Mouse (Mus musculus) mesoderm, embryonic 11.5 days (tissue): ENCODE measurements at regions not wholly inside any gene's neighbourhood (a gene's known extent, or its start where the extent isn't known, plus 50 kb on each side); places are given as distances from the start of the nearest gene placed in this dataset.

Source experiments
- DNase-seq: peaks from one replicate; pipeline ENCODE4 v3.0.0-alpha.2; 2012; ENCODE audit warnings: low read depth, low spot score

DNA sequence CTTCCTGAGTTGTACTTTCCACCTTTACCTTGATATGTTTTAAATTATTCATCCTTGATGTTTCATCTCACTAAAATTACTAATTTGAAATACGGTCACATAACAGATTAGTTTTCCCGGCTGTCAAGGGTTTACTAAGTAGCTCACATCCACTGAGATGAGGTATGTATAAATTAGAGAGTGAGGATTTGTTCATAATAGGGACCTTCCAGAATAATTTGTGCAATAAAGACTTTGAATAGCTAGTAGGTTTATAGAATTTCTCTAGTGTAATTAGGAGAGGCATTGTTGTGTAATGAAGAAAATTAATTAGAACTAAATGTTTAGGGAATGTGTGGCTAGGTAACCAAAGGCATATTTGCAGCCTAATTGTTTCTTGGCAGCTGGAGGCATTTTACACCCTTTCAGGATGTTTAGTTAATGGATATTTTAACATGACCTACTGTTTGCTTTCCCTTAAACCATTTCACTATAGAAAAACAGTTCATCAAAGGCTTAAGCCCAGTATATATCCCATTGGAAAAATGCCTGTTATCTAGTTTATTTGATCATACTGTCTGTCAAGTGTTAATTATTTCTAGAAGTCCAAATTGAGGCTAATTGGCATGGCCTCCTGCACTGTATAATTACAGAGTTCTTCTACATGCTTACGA lies 70.8 kb downstream of the Mat2b start:
- DNase-seq, result no peak

DNA sequence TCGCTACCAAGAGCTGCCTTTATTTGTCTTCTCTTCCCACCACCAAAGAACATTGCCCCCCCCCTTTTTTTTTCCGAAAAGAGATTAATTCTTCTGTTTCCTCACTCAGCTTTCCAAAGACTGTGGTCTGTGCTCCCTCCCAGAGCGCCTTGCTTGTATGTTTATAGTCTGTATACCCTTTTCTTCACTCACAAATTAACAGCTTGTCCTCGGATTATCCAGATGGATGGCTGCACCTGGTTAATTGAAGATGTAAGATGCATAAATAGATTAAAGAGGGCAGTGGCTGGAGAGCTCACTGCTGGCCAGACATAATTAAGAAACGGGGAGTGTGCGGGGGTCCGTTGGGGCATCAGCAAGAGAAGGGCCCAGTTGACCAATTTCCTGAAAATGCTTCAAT lies 75.0 kb downstream of the Mat2b start:
- DNase-seq, result no peak

DNA sequence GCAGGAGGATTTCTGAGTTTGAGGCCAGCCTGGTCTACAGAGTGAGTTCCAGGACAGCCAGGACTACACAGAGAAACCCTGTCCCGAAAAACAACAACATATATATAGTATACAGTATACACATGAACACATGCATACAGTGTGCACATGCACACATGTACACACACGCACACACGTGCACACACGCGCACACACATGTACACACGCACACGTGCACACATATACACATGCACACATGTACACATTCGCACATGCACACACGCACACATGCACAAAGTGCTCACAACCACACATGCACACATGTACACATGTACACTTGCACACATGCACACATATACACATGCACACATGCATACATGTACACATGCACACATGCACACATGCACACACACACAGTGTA lies 92.0 kb downstream of the Mat2b start:
- DNase-seq, result no peak

DNA sequence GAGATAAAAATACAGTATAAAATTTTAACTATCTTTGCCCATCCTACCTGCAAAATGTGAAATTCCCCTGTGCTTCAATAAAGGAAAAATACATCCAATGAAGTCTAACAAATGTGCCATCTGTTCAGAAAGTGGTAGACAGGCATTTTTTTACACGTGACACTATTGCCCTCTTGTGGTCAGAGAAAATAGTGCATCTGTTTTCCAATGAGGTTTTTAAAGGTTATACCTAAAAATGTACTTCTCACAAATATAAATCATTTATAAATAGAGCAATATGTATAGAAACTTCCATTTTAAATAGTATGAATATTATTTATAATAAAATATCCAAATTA lies 93.5 kb downstream of the Mat2b start:
- DNase-seq, result peak; percentile 69

DNA sequence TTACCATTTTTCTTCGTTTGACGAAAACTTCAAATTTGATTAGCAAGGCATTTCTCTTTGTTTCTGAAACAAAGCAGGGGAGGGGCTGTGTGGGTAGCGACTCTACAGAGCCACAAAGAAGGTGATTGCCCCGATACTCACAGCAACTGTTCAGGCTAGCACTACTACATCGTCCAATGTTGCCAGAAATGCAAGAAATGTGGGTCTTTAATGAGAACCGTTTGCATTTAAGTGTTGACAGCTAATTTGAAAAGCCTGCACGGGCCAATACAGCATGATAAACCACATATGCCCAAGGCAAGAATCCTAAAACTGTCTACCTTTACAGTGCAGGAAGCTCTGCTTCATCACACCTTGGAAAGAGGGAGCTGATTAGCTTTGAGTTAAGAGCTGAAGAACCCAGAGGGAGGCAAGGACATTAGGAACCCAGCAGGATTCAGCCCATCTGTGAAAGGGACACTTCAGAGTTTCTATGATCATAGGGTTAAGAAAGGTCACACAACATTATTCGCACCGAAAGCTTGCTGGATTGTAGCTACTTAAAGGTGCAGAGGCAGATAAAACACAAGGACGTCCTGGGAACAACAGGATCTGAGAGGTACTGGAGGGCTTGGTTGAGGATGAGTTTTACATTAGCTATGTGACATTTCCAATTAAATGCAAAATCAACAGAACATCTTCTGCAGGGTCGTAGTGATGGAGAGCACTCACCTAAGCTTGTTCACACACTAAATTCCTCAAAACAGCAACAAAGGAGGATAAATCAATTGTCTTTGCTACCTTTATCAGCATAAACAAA lies 94.0 kb downstream of the Mat2b start:
- DNase-seq, result peak; percentile 5

DNA sequence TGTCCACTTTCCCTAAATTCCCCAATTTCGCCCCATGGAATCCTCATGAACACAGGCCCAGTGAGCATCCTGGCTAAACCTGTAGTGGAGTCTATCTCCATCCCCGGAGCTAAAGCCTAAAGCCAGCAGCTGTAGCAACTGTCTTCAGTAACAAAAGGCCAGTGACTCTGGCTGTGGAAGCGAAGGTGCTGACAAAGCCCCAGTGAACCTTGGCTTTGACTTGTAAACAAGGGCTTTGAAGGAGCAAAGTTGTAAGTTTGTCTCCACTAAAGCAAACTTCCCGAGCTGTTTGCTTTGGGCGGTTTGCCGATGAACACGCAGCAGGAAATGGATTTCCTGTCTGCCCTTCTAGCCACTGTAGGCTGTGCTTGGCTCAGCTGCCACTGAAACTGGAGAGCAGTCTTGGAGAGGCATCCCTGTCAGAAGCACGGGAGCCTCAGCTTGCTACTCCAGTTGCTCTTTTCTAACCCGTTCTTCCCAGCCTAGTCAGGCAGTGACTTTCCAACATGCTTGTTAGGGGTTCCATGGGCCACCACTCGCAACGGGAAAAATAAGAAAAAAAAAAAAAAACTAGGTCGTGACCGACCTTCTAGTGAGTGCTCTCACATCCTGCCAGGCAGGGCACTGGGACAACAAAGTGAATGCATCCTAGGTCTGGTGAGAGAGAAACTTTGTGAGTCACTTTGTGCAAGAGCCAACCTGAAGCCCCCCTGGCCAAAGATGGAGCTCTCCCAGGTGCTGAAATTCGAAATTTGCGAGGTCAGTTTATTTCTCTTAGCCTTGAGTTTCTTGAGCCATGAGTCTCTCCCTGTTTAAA lies 94.8 kb downstream of the Mat2b start:
- DNase-seq, result peak; percentile 76

DNA sequence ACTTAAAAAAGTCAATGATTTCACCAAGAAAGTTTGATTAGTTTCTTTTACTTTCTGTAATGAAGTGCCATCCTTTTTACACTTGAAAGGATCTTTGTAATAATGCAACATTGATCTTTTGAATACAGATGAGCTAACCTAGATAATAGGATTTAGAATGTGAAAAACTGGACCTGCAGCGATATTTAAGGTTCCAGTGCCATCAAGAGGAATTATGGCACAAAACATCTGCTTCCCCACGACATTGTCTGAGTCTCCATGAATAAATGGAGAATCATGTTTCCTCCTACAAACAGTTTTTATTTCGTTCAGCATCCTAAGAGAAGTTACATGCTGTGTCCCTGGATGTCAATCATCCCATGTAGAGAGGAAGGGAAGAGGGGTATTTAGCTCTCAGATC lies 98.7 kb downstream of the Mat2b start:
- no peak for DNase-seq

DNA sequence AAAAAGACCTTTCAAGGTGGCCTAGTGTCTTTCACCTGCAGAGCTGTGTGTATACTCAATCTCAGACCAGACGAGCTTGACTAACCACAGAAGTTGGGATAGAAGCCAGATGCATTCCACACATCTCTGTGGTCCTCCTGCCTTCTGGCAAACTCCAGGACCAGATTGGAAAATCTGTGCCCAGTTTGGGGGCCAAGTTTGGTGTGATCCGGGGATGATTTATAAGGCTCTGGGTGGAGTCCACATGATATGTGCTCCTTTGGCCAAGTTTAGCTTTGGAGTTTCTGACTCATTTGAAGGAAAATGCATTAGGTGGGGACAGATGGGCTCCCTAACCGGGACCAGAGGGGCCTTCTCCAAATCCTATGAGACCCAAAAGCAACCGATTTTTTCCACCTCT lies 102.9 kb downstream of the Mat2b start:
- DNase-seq, result no peak

DNA sequence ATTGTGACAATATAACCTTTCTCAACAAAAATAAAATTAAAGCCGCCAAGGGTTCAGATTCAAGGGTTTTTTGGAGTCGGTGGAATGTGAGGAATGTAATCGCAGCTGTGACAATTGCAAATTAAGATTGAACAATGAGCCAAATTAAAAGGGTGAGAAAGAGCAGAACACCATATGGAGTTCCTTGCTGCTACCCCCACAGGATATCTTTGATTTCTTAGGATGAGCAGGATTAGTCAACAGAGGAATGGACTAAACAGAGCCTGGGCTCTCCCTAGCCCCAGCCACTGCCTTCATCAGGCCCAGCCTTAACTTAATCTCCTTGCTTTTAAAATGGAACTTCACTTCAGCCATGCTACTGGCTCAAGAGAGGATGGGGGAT lies 121.3 kb downstream of the Mat2b start:
- DNase-seq, result no peak

DNA sequence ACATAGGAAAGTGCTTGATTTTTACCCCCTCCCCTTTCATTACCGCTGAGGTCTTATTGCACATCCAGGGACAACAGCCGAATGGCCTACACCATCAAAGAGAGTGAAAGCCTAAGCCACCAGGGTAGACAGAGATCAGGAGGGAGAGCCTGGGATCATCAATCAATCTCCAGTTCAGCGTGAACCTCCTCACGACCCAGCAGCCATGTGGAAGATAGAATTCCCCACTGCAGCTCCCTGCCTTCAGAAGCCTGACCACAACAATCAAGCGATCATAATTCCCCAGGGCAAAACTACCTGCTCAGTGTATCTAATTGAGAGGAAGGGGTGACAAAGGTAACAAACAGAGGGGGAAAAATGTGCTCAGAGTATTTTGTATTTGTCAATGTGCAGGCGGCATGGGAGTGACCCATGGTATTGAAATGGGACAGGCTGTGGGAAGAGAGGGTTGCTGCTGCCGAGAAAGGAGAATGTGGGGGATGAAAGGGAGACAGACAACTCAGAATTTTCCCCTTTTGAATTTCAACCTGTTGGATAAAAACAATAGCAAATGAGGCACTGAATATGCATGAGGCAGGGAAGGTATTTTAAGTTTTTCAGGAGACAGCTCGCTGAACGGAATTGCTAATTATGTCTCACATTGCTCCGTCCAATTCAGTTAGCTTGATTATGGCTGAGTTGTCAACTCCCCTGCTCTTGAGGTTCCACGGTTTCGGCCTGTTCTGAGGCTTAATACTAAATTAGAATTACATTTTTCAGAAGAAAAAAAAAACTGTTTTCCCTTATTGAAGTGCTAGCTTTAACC lies 121.8 kb downstream of the Mat2b start:
- peak; percentile 31 for DNase-seq

DNA sequence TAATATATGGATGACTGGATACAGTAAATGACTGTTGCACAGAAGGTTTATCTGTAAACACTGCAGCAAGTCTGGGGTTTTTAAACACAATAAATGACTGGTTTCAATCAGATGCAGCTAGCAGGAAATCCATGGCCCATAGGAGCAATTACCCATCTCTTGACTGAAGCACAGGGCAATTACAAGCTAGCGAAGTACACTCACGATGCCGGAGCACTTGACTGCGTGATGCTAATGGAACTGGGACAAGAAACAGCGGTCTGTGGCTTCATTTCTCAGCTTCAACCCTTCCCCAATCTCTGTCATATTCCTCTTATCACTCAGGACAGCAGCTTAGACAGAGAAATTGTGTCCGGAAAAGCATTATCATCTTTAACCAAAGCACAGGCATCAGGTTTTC lies 132.1 kb downstream of the Mat2b start:
- no peak for DNase-seq

DNA sequence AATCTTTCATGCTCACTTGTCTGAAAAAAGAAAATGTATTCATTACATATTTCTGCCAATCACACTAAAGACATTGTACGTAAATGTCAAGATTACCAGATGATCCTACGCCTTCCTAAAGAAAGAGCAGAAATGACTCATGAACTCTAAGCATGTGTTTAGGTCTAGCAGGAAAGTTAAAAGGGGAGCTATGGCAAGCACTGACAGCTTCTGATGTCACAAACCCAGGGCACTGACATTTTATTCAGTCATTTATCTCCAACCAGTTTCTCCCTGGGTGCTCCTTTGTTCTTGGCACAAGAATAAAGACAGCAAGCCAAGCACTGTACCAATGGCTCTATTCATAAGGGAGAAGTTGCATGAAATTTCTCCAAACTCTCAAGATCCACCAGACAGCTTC lies 133.0 kb downstream of the Mat2b start:
- no peak for DNase-seq

DNA sequence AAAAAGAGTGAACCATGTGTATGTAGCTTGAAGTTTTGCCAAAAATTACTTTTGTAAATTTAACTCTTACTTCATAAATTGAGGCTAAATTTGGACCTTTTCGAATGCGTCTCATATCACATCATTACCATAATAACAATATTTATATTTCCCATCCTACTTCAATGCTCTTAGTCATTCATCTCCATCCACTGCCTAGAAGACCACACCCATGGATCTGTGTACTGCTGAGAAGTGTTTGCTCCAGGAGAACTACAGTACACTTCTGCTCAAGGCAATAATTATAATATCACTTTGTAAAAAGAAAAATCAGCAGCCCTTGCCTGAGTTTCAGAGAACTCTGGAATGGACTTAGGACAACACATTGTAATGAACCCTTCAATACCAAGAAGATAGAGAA lies 133.6 kb downstream of the Mat2b start:
- no peak for DNase-seq

DNA sequence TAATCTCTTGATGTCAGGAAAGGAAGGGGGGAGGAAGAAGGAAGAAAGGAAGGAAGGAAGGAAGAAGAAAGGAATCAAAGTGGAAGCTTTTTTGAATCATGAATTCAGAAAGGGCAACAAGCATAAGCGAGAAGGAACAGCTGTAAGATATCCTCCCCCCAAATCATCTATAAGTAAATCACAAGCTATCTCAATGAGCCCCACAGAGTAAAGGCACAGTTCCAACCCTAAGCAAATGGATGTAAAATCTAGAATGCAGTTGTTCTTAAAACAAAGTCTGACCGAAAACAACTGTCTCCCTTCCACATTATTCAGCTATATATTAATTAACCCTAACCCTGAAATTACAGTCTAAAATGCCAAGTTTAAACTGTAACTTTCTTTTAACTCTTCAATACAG lies 136.5 kb downstream of the Mat2b start:
- DNase-seq, result no peak

DNA sequence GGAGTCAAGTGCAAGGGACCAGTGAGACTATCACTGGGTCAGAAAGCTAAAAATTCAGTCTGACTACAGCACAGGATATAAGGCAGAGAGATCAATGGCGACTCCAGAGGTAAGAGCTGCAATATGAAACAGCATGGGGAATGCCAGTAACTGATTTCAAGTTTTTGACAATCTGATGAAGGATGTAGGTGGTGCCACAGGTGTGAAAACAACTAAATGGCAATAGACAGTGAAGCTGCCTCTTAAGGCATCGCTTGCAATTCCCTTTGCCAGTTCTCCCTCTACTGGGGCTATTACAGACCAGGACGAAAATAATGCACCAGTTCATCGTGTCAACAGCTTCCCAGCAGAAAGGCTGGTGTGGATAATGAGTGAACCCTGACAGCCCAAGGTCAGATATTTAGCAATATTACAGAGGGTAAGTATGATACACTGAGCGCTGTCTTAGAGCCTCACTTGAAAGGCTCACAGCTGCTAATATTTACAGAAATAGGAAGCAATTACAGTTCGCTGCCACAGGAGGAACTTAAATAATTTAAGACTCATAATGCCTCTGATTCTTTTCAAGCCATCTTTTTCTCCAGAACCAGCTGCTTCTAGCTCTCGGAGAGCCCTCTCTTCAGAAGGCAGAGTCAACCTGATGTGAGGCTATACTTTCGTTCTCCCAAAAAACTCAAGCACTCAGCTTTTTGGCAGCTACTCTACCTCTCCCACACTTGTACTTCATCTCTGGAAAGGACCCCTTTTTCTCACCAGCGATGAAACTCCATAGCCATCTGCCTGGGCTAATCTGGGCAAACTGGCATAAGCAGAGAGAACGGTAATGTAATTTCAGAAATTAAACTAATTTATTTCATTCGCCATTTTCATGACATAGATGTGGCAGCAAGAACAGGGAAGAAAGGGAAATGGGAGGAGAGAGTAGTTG lies 139.9 kb downstream of the Mat2b start:
- DNase-seq, result no peak

DNA sequence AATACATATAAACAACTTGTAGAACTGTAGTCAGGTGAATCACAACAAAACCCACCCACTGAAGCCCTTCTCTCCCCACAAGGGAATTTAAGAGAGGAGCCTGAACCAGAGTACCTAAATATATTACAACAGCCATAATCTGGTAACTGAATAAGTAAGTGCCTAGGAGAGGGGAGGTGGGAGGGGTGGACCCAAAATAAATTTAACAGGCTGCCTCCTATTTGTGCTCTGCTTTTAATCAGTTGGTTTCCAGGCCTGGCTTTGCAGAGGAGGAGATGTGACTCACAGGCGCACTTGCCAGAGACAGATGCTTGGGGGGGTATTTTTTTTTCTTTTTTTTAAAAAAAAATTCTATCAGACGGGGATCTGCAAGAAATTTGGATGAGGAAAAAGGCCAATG lies 142.9 kb downstream of the Mat2b start:
- DNase-seq, result no peak

DNA sequence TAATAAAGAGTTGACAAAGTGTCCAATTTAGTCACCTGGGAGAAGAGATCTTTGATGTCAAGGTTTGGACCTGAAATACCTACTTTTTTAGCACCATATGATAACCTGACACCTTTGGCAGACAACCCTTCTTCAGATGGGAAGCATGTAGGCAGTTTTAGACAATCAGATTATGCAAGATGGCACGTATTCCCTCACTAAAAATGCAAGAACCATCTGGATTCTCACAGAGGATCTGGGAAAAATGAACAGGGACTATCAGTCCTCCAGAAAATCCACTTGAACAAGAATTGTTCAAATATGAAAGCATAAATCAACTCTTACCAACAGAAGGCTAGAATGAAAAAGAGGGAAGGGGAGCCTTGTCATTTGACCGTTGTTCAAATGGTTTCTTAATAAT lies 148.4 kb downstream of the Mat2b start:
- DNase-seq, result no peak

DNA sequence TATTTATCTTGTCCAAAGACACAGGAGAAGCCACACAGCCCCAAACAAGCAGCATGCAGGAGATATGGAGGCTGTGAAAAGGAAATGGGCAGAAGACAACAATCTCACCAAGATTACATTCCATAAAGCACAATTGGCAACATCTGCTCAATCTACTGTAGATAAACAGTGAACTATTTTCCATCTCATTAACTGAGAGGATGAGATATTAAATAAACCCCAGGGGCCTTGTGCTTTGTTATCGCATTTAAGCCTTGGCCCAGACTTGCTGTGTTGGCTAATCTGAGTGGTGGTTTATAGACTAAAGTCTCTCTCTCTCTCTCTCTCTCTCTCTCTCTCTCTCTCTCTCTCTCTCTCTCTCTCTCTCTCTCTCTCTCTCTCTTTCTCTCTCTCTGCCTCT lies 149.5 kb downstream of the Mat2b start:
- no peak for DNase-seq

DNA sequence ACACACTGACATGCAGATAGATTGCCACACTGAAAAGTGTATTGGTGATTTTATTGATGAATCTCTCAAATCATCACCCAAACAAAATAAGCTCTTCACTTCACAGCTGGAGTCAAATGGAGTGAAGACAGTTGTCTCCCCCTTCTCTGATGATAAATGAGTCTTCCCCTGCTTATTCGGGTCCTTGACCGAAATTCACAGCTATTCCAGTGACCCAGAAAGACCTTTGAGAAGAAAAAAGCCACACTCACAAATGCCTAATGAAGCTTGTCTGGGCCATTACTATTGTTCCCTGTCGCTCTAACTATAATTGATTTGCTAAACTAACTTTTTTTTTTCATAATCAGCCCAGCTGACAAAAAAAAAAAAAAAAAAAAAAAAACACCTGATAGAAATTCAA lies 154.8 kb downstream of the Mat2b start:
- DNase-seq, result peak; percentile 65

DNA sequence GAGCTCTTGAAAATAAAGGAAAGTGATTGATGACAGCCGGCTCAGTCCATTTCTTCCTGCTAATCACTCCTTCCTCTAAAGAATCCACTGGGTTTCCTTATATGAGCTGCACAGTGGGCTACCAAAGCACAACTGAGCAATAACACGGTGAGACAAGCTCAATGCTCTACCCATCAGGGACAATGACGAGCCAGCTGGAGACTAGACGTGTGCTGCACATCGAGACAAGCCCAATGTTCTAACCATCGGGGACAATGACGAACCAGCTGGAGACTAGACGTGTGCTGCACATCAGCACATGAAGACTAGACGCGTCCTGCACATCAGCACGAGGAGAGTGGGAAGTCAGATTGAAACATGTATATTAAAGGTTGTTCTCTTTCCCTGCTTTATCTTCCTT lies 155.2 kb downstream of the Mat2b start:
- DNase-seq, result peak; percentile 60

DNA sequence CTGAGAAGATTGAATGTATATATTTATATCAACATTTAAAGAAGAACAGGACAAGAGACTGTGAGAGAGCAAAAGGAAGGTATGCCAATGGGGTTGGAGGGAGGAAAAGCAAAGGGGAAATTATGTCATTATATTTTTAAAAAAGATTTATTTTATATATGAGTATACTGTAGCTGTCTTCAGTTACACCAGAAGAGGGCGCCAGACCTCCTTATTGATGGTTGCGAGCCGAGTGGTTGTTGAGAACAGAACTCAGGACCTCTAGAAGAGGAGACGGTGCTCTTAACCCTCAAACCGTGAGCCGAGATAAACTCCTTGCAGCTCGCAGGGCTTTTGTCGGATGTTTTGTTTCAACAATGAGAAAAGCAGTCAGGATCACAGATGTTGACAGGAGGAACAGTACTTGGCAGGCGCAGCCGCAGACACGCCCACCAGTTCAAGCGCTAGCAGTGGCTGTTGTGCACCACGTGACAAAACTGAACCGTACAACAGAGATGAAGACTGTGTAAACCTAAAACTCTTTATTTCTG lies 158.7 kb downstream of the Mat2b start:
- DNase-seq, result no peak
